Mouse (Mus musculus) midbrain, postnatal 0 days (tissue): ENCODE measurements around the gene Spx. TPM values are rescaled to one million over a fixed set of nuclear protein-coding genes. Genes with fewer than 3 reads are reported as not detected.
A peak's percentile ranks its signal among the peaks of the same experiment; 100 is the strongest.

Experiments used
- ATAC-seq: fragments of 200-750 bp; cut with Nextera tagmentation; 2 replicates; pipeline ENCODE4 v1.8.0; 2017; ENCODE audit warnings: moderate number of reproducible peaks, mild to moderate bottlenecking, moderate TSS enrichment, moderate library complexity; ENCODE audit not compliant: low FRiP score
- DNase-seq: peaks from one replicate; pipeline ENCODE4 v3.0.0-alpha.2; 2015; ENCODE audit warnings: low spot score
- H3K27ac ChIP-seq: fragments of 300-500 bp; sonication (generic); 2 replicates; pipeline ENCODE4 v1.5.1; 2014; ENCODE audit warnings: low read depth, mild to moderate bottlenecking, low read length, mixed read lengths
- H3K27me3 ChIP-seq: fragments of 300-500 bp; sonication (generic); 2 replicates; pipeline ENCODE4 v1.6.1; 2014; ENCODE audit warnings: low read length, control low read depth, mixed read lengths; ENCODE audit not compliant: insufficient read depth
- H3K36me3 ChIP-seq: fragments of 300-500 bp; sonication (generic); 2 replicates; pipeline ENCODE4 v1.6.1; 2014; ENCODE audit warnings: low read length, control low read depth, mixed read lengths; ENCODE audit not compliant: insufficient read depth
- H3K4me1 ChIP-seq: fragments of 300-500 bp; sonication (generic); 2 replicates; pipeline ENCODE4 v1.6.1; 2014; ENCODE audit warnings: mild to moderate bottlenecking, control low read depth, antibody characterized with exemption, low read length, mixed read lengths; ENCODE audit not compliant: insufficient read depth
- H3K4me2 ChIP-seq: fragments of 300-500 bp; sonication (generic); 2 replicates; pipeline ENCODE4 v1.6.1; 2014; ENCODE audit warnings: low read depth, mild to moderate bottlenecking, low read length, mixed read lengths; ENCODE audit not compliant: poor library complexity, severe bottlenecking
- H3K4me3 ChIP-seq: fragments of 300-500 bp; sonication (generic); 2 replicates; pipeline ENCODE4 v1.5.1; 2014; ENCODE audit warnings: low read depth, mild to moderate bottlenecking, low read length, moderate library complexity
- H3K9ac ChIP-seq: fragments of 300-500 bp; sonication (generic); replicated peaks from 2 replicates; pipeline ENCODE4 v1.6.1; 2014; ENCODE audit warnings: mild to moderate bottlenecking, low read length, moderate library complexity, mixed read lengths; ENCODE audit not compliant: poor library complexity, severe bottlenecking
- H3K9me3 ChIP-seq: fragments of 300-500 bp; sonication (generic); 2 replicates; pipeline ENCODE4 v1.6.1; 2016; ENCODE audit warnings: low read length, control low read depth
- CTCF ChIP-seq: IDR thresholded peaks from 2 replicates; pipeline ENCODE4 v1.5.1; 2016; ENCODE audit warnings: antibody characterized with exemption, mild to moderate bottlenecking
- WGBS: fragments of 180-500 bp; shearing (Covaris S2); extraction: QIAGEN DNeasy Blood & Tissue Kit; methylation state at CpG from one replicate; pipeline ENCODE4 v1.1.7; 2014; 5-methylcytosine and 5-hydroxymethylcytosine counted together
- polyA plus RNA-seq: library from polyadenylated mRNA; unstranded; fragments of >200 nt; fragmentation: Nextera tagmentation; extraction: Ambion mirVana; gene quantifications from 2 replicates; pipeline ENCODE4 v1.2.1, GENCODE M21; 2015
- total RNA-seq: library from RNA; depleted of rRNA; stranded (reverse); fragments of >200 nt; gene quantifications from 2 replicates; pipeline ENCODE4 v1.2.3, GENCODE M21; 2014

Spx gene
- total and polyA plus RNA-seq, 2 experiments from 2014 or later: 2.2 to 5.5 TPM

GRCm38 (mm10) chr6:142378576-142379330 is 34.5 kb upstream of the Spx start:
- Histone ChIP-seq H3K4me1 (no peaks in the 10 kb centered on the region), H3K27ac (no peak overlapping the region), H3K4me3 (no peak overlapping the region), H3K9ac (no peak overlapping the region), H3K9me3 (no peaks in the 10 kb centered on the region), H3K36me3 (peaks cover 23% of the 10 kb centered on the region), H3K4me2 (no peak overlapping the region), H3K27me3 (no peaks in the 10 kb centered on the region)
- no peak for ATAC-seq
- WGBS: 91% methylated on average over 8 of the region's 8 CpGs
- DNase-seq: no peak
- no peak for TF ChIP-seq CTCF

GRCm38 (mm10) chr6:142379961-142380360 is 33.3 kb upstream of the Spx start:
- no peak for TF ChIP-seq CTCF
- Histone ChIP-seq H3K27me3 (no peaks in the 10 kb centered on the region), H3K4me3 (no peak overlapping the region), H3K4me2 (no peak overlapping the region), H3K9ac (no peak overlapping the region), H3K27ac (no peak overlapping the region), H3K36me3 (peaks cover 20% of the 10 kb centered on the region), H3K9me3 (no peaks in the 10 kb centered on the region), H3K4me1 (no peaks in the 10 kb centered on the region)
- 88% methylated on average over 6 of the region's 6 CpGs for WGBS
- ATAC-seq: no peak
- no peak for DNase-seq

- H3K4me3 ChIP-seq: no peak overlapping the region
- no peak overlapping the region for H3K27ac ChIP-seq
- no peaks in the 10 kb centered on the region; the same call in 1 of the 2 replicates for H3K4me1 ChIP-seq
- H3K36me3 ChIP-seq: peaks cover 4% of the 10 kb centered on the region
- no peaks in the 10 kb centered on the region for H3K9me3 ChIP-seq
- ATAC-seq (no peak), DNase-seq (no peak)
- no peak for TF ChIP-seq CTCF
- H3K4me2 ChIP-seq: no peak overlapping the region
- H3K9ac ChIP-seq: no peak overlapping the region
- WGBS: 93% methylated on average over 7 of the region's 7 CpGs
- no peaks in the 10 kb centered on the region for H3K27me3 ChIP-seq
Observed at GRCm38 (mm10) chr6:142381615-142382014, 31.6 kb upstream of the Spx start.

GRCm38 (mm10) chr6:142384521-142384920 is 28.7 kb upstream of the Spx start:
- Histone ChIP-seq H3K27me3 (no peaks in the 10 kb centered on the region), H3K36me3 (0 out of 2 replicates have a peak, but pooled peaks cover 3% of the 10 kb centered on the region), H3K27ac (no peak overlapping the region), H3K4me1 (peaks cover 5% of the 10 kb centered on the region; the same call in 1 of the 2 replicates), H3K9me3 (no peaks in the 10 kb centered on the region), H3K4me3 (no peak overlapping the region), H3K4me2 (no peak overlapping the region), H3K9ac (no peak overlapping the region)
- DNase-seq: no peak
- ATAC-seq: no peak
- 93% methylated on average over 9 of the region's 9 CpGs for WGBS
- TF ChIP-seq CTCF: no peak

- TF ChIP-seq CTCF: no peak
- Histone ChIP-seq H3K27ac (no peak overlapping the region; the same call in 1 of the 2 replicates), H3K4me2 (peak overlapping the region; percentile 62), H3K36me3 (no peaks in the 10 kb centered on the region), H3K9me3 (no peaks in the 10 kb centered on the region), H3K4me3 (peak overlapping the region; percentile 84), H3K9ac (peak overlapping the region; percentile 51; the same call in 1 of the 2 replicates), H3K4me1 (peaks cover 5% of the 10 kb centered on the region; the same call in 1 of the 2 replicates), H3K27me3 (no peaks in the 10 kb centered on the region)
- DNase-seq (no peak), ATAC-seq (no peak)
- WGBS: 5% methylated on average over 31 of the region's 31 CpGs
Observed at GRCm38 (mm10) chr6:142386285-142387010, 26.8 kb upstream of the Spx start.
